Mouse (Mus musculus): ENCODE results near the gene Sall1.

The Sall1 gene

GRCm38 (mm10) chr8:89038920-89039319, 5.0 kb downstream of the Sall1 start:
- no peak for DNase-seq (ENCODE audit: low read depth, low spot score)

- no peak for DNase-seq (ENCODE audit: low read depth, low spot score)
Measured at GRCm38 (mm10) chr8:89037536-89038236, 6.3 kb downstream of the Sall1 start.

- DNase-seq (ENCODE audit: low read depth, low spot score) = no peak
Measured at GRCm38 (mm10) chr8:89032412-89032811, 11.6 kb downstream of the Sall1 start.

- no peak for DNase-seq (ENCODE audit: low read depth, low spot score)
Measured at GRCm38 (mm10) chr8:89028156-89028555, 15.8 kb downstream of the Sall1 start.

- DNase-seq (ENCODE audit: low read depth, low spot score) = no peak
Measured at GRCm38 (mm10) chr8:89026139-89026520, 17.8 kb downstream of the Sall1 start.

GRCm38 (mm10) chr8:89025281-89026138, 18.5 kb downstream of the Sall1 start:
- DNase-seq (ENCODE audit: low read depth, low spot score) = no peak

- no peak for DNase-seq (ENCODE audit: low read depth, low spot score)
Measured at GRCm38 (mm10) chr8:89024796-89025195, 19.2 kb downstream of the Sall1 start.

DNA sequence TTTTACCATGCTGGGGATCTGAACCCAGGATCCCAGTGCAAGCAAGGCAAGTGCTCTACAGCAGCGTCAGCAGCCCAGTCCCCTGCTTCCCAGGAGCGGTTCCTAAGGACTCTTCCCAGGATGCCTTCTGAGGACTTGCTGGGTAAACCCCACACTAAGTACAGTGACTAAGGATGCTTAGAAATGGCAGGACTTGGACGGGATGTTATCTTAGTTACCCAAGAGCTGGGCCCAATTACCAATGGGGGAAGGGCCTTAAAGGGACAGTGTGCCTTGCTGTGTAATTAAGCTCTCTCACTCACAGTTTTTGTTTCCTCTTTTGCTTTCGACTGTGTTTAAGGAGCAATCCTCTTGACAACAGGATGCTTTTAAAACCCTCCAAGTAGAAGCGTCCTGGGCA, 22.8 kb downstream of the Sall1 start:
- DNase-seq (ENCODE audit: low read depth, low spot score) = no peak

GRCm38 (mm10) chr8:89017891-89018290, 26.1 kb downstream of the Sall1 start:
- DNase-seq (ENCODE audit: low read depth, low spot score) = no peak

GRCm38 (mm10) chr8:89016465-89017070, 27.4 kb downstream of the Sall1 start:
- DNase-seq (ENCODE audit: low read depth, low spot score) = no peak

GRCm38 (mm10) chr8:89015539-89015938, 28.4 kb downstream of the Sall1 start:
- no peak for DNase-seq (ENCODE audit: low read depth, low spot score)

- DNase-seq (ENCODE audit: low read depth, low spot score) = no peak
Measured at GRCm38 (mm10) chr8:89012853-89013534, 31.0 kb downstream of the Sall1 start.

- no peak for DNase-seq (ENCODE audit: low read depth, low spot score)
Measured at GRCm38 (mm10) chr8:89012024-89012712, 31.8 kb downstream of the Sall1 start.

DNA sequence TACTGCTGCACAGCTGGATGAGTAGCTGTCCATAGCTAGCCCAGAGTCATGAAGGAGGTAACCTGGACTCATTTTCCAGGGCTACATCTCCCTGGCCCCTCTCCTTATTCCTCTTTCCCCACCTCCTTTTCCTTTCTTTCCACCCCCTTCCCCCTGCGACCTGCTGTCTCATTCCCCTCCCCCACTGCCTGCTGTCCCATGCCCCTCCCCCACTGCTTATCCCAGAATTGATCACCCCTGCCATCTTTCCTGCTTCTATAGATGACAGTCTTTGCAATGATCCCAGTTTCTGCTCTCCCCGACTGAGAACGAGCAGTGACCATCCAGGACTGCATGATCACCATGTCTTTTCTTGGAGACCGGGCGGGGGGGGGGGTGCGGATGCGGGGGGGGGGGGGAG, 35.2 kb downstream of the Sall1 start:
- no peak for DNase-seq (ENCODE audit: low read depth, low spot score)

- no peak for DNase-seq (ENCODE audit: low read depth, low spot score)
Measured at GRCm38 (mm10) chr8:89007114-89007513, 36.8 kb downstream of the Sall1 start.

DNA sequence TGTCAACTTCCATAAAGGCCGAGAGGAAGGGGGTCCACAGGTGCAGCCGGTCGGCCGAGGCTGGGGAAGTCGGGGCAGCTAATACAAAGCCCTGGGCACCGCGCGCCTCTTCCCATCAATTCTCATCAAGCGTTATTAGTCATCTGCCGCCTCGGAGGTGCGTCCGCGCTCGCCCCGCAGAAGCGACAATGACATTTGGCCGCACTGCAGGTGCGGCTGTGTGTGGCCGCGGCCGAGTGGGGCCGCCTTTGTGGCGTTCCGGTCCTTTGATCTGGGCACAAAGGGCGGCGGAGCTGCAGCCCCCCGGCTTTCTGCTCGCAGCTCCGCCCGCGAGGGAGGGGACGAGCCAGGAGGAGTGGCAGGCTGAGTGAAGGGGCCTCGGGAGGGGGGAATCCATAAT, 37.5 kb downstream of the Sall1 start:
- DNase-seq (ENCODE audit: low read depth, low spot score) = peak; percentile 36

DNA sequence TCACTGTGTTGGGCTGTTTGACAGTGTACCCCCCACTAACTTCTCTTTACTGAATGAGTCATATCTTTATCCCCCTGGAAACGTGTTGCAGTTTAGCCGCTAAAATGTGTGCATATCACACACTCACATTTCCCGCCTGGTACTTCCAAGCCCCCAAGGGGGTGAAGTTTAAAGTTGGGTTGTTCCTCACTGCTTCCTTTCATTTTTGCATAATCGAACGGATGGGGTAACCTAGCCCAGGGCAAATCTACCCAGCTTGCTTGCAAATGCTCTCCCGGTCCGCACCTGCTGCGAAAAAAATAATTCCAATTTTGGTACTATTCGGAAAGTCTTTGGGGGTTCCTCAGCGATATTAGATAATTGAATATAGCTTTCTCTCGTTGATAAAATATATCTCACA, 38.2 kb downstream of the Sall1 start:
- no peak for DNase-seq (ENCODE audit: low read depth, low spot score)

GRCm38 (mm10) chr8:89004041-89004440, 39.9 kb downstream of the Sall1 start:
- no peak for DNase-seq (ENCODE audit: low read depth, low spot score)

GRCm38 (mm10) chr8:89003336-89003896, 40.5 kb downstream of the Sall1 start:
- no peak for DNase-seq (ENCODE audit: low read depth, low spot score)

DNA sequence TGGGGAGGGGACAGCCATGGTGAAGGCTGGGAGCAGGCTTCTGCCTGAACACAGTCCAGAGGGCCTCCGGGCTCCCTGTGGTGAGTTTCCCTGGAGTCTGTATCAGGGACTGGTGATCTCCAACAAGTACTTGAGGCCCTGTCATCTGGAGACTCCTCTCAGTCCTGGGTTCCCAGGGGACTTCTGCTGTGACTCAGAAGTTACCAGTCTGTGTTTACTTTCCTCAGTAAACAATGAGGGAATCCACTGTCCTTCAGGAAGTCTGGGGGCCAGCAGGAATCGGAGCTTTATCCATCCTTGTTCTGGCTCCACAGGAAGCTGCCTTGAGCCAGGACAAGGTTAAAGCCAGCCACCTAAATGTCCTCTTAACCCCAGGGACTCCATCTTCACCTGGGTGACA, 41.8 kb downstream of the Sall1 start:
- DNase-seq (ENCODE audit: low read depth, low spot score) = no peak

DNA sequence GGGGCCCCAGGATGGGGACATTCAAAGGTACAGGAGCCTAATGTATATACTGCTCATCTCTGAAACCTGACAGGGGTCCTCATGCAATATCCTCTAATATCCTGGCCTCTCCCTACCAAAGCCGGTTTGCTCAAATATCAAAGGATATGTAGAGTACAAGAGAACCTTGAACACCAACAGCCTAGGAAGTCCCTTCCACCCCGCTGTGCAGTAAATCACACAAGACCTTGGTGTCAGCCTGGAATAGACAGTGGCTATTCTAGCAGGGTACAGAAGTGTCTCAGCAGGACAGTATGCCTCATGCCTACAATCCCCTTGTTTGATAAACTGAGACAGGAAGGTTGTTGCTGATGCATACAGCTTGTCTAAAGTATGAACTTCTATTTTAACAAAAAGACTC, 46.7 kb downstream of the Sall1 start:
- DNase-seq (ENCODE audit: low read depth, low spot score) = no peak
